Mouse (Mus musculus): ENCODE measurements around the gene Calcrl. TPM values are rescaled to one million over a fixed set of nuclear protein-coding genes. Genes with fewer than 3 reads are reported as not detected.

Gene Calcrl
- 10 to 100 TPM; 24.3 to 26.3 TPM for total RNA-seq (2023)

DNA sequence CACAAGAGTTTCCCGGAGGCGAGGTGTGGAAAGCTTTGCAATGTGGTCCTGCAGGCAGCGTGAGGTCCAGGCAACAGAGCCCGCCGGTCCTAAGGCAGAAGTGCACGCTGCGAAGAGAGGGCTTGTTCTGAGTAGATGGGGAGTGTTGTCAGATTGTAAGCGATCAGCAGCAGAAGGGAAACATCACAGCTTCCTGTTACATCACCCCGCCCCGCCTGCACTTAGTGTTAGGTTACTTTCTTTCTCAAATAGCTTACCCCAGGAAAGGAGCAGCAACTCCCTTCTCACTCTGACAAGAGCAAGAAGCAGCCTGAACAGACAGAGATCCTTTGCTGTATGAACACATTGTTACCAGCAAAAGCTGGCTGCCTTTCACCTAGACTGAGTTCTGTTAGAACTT lies at the start of gene Calcrl:
Calcrl (minus strand) TSS at position 274 of the 400 bp plus-strand sequence.

Other genes with a start within 250 kb of the Calcrl start
- 1 to 10 TPM; 6.2 to 9.5 TPM for gene Tfpi, start 51.4 kb upstream of the Calcrl start, total RNA-seq (2023)
- 1 to 10 TPM; 1.4 to 2.3 TPM for gene Ctnnd1, start 225.4 kb upstream of the Calcrl start, total RNA-seq (2023)
- gene Btbd18, start 233.7 kb upstream of the Calcrl start, total RNA-seq (2023), result not detected
- 10 to 100 TPM; 43.5 to 54.2 TPM for gene Selenoh, start 245.4 kb upstream of the Calcrl start, total RNA-seq (2023)

All from T-cell, adult 66 days (primary cell).